Mouse (Mus musculus) myocyte (in vitro differentiated cells): Measurements from ENCODE around the gene Cry2.

Experiments
- MYOG ChIP-seq, 3 experiments: IDR thresholded peaks; one replicate each; pipeline ENCODE4 v1.6.1; 2011; ENCODE audit warnings: control low read depth in 2 of 3, low read depth in 2 of 3, mild to moderate bottlenecking in 2 of 3; ENCODE audit not compliant: insufficient read length in 2 of 3, control insufficient read depth in 1 of 3, insufficient read depth in 1 of 3
- POLR2A ChIP-seq: IDR thresholded peaks from one replicate; pipeline ENCODE4 v1.6.1; 2011; ENCODE audit warnings: low read depth, mild to moderate bottlenecking, control low read depth, moderate library complexity; ENCODE audit not compliant: insufficient read length
- TCF12 ChIP-seq: IDR thresholded peaks from one replicate; pipeline ENCODE4 v1.6.1; 2011; ENCODE audit warnings: mild to moderate bottlenecking, control low read depth; ENCODE audit not compliant: poor library complexity, insufficient read depth, severe bottlenecking

DNA sequence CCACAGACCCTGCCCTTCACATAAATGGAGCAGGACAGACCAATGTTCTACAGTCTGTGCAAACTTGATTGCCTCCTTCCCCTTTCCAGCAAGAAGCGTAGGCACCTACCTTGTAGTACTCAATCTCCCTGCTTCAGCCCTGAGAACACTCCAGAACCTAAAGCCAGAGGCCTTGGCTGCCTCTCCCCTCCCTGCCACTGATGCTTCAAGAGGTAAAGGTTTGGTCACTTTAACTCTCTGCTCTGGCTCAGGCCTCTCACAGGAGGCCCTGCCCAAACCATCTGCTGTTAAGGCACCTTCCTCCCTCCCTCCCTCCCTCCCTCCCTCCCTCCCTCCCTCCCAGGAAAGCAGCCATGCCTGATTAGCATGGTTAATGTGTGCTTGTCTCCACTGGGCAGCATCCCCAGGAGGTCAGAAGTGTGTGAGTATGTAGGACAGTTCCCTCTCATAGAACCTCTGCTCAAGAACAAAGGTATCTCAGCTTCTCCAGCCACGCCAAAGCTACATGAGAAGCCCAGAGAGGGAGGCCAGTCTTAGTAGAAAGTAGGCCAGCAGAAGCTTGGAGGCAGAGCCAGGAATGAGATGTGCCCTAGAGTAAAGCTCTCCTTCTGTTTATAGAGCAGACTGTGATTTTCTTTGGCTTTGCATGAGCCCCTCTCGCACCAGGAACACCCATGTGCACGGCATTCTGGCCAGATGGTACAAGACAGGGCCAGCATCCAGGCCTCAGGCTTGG, 31.1 kb downstream of the Cry2 start:
- TF ChIP-seq TCF12 (no peak), POLR2A (no peak), MYOG (IDR thresholded peaks at IDR 0.05; ENCODE audit: control insufficient read depth in 1 of 3, insufficient read depth in 1 of 3, insufficient read length in 2 of 3, low read depth in 2 of 3) (no peak)
